Mouse (Mus musculus): ENCODE data around the gene Maco1. TPM values are rescaled to one million over a fixed set of nuclear protein-coding genes. Genes with fewer than 3 reads are reported as not detected.
"Not testable (repeated sequence)": the region's sequence is repeated elsewhere in the genome, so short reads cannot be mapped to it uniquely, and the experiment has no call there.

Gene Maco1
- polyA plus RNA-seq, 1 experiment = 9.2 TPM

- no peak for DNase-seq
- Histone ChIP-seq H3K4me1 (ENCODE audit: control insufficient read depth, insufficient read depth, low read length) (peaks cover 13% of the 10 kb centered on the region), H3K4me3 (replicated peaks; ENCODE audit: extremely low read depth, low read depth, low read length) (peak overlapping the region; percentile 49)
- no peak for TF ChIP-seq CTCF (IDR thresholded peaks at IDR 0.05; ENCODE audit: insufficient read depth, low read length)
- 16% methylated on average over 14 of the region's 14 CpGs for WGBS
Measured at GRCm38 (mm10) chr4:134851876-134852275, 1.3 kb downstream of the Maco1 start.

DNA sequence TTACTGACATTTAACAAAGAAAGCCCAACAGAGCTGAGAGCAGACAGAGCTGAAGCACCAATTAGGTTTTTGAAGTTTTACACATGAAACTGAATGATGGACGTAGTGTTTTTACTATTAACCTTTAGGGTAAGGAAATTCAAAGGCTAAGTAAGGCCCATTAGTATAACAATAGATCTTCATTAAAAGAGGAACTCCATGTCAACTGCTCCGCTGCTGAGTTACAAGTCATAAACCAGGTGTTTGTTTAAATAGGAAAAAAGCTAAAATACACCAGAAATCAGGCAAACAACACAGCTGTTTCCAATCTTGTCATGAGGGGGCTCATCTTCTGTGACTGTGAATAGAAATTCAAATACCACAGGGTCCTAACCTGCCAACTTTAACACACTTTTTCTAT is 1.9 kb downstream of the Maco1 start:
- WGBS = 65% methylated on average over 2 of the region's 2 CpGs
- H3K4me1 ChIP-seq (ENCODE audit: control insufficient read depth, insufficient read depth, low read length) = peaks cover 17% of the 10 kb centered on the region
- no peak for DNase-seq
- H3K4me3 ChIP-seq (replicated peaks; ENCODE audit: extremely low read depth, low read depth, low read length) = no peak overlapping the region
- no peak for TF ChIP-seq POLR2A (IDR thresholded peaks at IDR 0.05; ENCODE audit: borderline replicate concordance, extremely low read depth, low read depth, low read length)
- no peak for TF ChIP-seq CTCF (IDR thresholded peaks at IDR 0.05; ENCODE audit: insufficient read depth, low read length)

GRCm38 (mm10) chr4:134850551-134850950 is 2.6 kb downstream of the Maco1 start:
- no peak for TF ChIP-seq POLR2A (IDR thresholded peaks at IDR 0.05; ENCODE audit: borderline replicate concordance, extremely low read depth, low read depth, low read length)
- TF ChIP-seq CTCF (IDR thresholded peaks at IDR 0.05; ENCODE audit: insufficient read depth, low read length) = no peak
- H3K4me3 ChIP-seq (replicated peaks; ENCODE audit: extremely low read depth, low read depth, low read length) = no peak overlapping the region
- 64% methylated on average over 4 of the region's 4 CpGs for WGBS
- no peak for DNase-seq
- peaks cover 21% of the 10 kb centered on the region for H3K4me1 ChIP-seq (ENCODE audit: control insufficient read depth, insufficient read depth, low read length)

DNA sequence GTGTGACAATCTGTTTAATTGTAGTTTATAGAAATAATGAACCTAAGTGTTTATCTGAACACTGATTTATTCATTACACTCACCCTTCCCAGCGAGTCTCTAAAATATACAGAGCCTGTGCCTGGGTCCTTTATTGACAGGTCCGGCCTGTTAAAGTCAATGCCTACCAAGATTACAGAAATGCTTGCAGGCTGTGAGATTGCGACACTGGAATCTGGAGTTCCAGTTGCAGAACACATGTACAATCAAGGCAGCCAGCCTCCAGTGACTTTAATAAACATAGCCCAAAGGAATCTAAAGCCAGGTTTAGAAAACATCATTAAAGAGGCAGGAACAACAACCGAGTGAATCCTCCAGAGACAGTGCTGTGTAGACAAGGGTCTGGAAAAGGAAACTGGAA is 5.6 kb downstream of the Maco1 start:
- Histone ChIP-seq H3K4me3 (replicated peaks; ENCODE audit: extremely low read depth, low read depth, low read length) (no peak overlapping the region), H3K4me1 (ENCODE audit: control insufficient read depth, insufficient read depth, low read length) (peaks cover 22% of the 10 kb centered on the region)
- no peak for DNase-seq
- TF ChIP-seq POLR2A (IDR thresholded peaks at IDR 0.05; ENCODE audit: borderline replicate concordance, extremely low read depth, low read depth, low read length) (no peak), CTCF (IDR thresholded peaks at IDR 0.05; ENCODE audit: insufficient read depth, low read length) (no peak)
- 42% methylated on average over 4 of the region's 4 CpGs for WGBS

- no peak for DNase-seq
- H3K4me1 ChIP-seq (ENCODE audit: control insufficient read depth, insufficient read depth, low read length) = peaks cover 21% of the 10 kb centered on the region
- 74% methylated on average over 4 of the region's 4 CpGs for WGBS
- TF ChIP-seq POLR2A (IDR thresholded peaks at IDR 0.05; ENCODE audit: borderline replicate concordance, extremely low read depth, low read depth, low read length) = no peak
- no peak for TF ChIP-seq CTCF (IDR thresholded peaks at IDR 0.05; ENCODE audit: insufficient read depth, low read length)
- H3K4me3 ChIP-seq (replicated peaks; ENCODE audit: extremely low read depth, low read depth, low read length) = no peak overlapping the region
Measured at GRCm38 (mm10) chr4:134843566-134843965, 9.6 kb downstream of the Maco1 start.

GRCm38 (mm10) chr4:134840231-134840630 is 12.9 kb downstream of the Maco1 start:
- 84% methylated on average over 1 of the region's 1 CpGs for WGBS
- no peak for TF ChIP-seq POLR2A (IDR thresholded peaks at IDR 0.05; ENCODE audit: borderline replicate concordance, extremely low read depth, low read depth, low read length)
- no peak overlapping the region for H3K4me3 ChIP-seq (replicated peaks; ENCODE audit: extremely low read depth, low read depth, low read length)
- DNase-seq = no peak
- peaks cover 4% of the 10 kb centered on the region; the same call in 1 of the 2 replicates for H3K4me1 ChIP-seq (ENCODE audit: control insufficient read depth, insufficient read depth, low read length)

DNA sequence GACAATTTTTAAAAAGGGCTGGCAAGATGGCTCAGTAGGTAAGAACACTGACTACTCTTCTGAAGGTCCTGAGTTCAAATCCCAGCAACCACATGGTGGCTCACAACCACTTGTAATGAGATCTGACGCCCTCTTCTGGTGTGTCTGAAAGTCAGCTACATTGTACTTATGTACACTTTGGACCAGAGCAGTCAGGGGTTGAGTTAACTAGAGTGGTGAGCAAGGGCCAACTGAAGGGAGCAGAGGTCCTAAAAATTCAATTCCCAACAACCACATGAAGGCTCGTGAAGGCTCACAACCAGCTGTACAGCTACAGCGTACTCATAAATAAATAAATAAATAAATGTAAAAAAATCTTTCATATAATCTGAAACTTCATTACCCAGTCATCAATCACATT is 14.4 kb downstream of the Maco1 start:
- H3K4me1 ChIP-seq (ENCODE audit: control insufficient read depth, insufficient read depth, low read length); DNase-seq; H3K4me3 ChIP-seq (replicated peaks; ENCODE audit: extremely low read depth, low read depth, low read length): not testable (repeated sequence)
- 80% methylated on average over 3 of the region's 3 CpGs for WGBS

GRCm38 (mm10) chr4:134838221-134838620 is 14.9 kb downstream of the Maco1 start:
- Histone ChIP-seq H3K4me1 (ENCODE audit: control insufficient read depth, insufficient read depth, low read length) (peaks cover 4% of the 10 kb centered on the region; the same call in 1 of the 2 replicates), H3K4me3 (replicated peaks; ENCODE audit: extremely low read depth, low read depth, low read length) (no peak overlapping the region)
- no peak for DNase-seq
- TF ChIP-seq POLR2A (IDR thresholded peaks at IDR 0.05; ENCODE audit: borderline replicate concordance, extremely low read depth, low read depth, low read length) (no peak), CTCF (IDR thresholded peaks at IDR 0.05; ENCODE audit: insufficient read depth, low read length) (no peak)
- WGBS = 38% methylated on average over 1 of the region's 1 CpGs

DNA sequence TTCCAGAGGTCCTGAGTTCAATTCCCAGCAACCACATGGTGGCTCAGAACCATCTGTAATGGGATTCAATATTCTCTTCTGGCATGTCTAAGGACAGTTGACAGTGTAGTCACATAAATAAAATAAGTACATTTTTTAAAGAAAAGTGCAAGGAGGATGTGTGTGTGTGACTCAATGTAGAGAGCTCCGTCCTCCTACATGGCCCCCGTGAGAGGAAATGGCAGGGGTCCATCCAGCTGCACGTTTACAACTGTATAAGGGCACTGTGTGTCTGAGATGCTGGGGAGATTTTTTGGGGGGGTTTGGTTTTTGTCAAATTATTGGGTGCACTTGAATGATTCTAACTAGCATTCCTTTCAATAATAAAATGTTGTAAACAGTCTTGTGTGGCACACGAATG is 17.7 kb downstream of the Maco1 start:
- no peak overlapping the region for H3K4me3 ChIP-seq (replicated peaks; ENCODE audit: extremely low read depth, low read depth, low read length)
- peaks cover 4% of the 10 kb centered on the region; the same call in 1 of the 2 replicates for H3K4me1 ChIP-seq (ENCODE audit: control insufficient read depth, insufficient read depth, low read length)
- WGBS = 80% methylated on average over 4 of the region's 4 CpGs
- TF ChIP-seq CTCF (IDR thresholded peaks at IDR 0.05; ENCODE audit: insufficient read depth, low read length) = no peak
- no peak for TF ChIP-seq POLR2A (IDR thresholded peaks at IDR 0.05; ENCODE audit: borderline replicate concordance, extremely low read depth, low read depth, low read length)
- no peak for DNase-seq

- no peak for TF ChIP-seq POLR2A (IDR thresholded peaks at IDR 0.05; ENCODE audit: borderline replicate concordance, extremely low read depth, low read depth, low read length)
- TF ChIP-seq CTCF (IDR thresholded peaks at IDR 0.05; ENCODE audit: insufficient read depth, low read length) = no peak
- Histone ChIP-seq H3K4me1 (ENCODE audit: control insufficient read depth, insufficient read depth, low read length) (no peaks in the 10 kb centered on the region; the same call in 1 of the 2 replicates), H3K4me3 (replicated peaks; ENCODE audit: extremely low read depth, low read depth, low read length) (no peak overlapping the region)
- 90% methylated on average over 3 of the region's 3 CpGs for WGBS
- DNase-seq = no peak
Measured at GRCm38 (mm10) chr4:134831934-134832333, 21.2 kb downstream of the Maco1 start.

- Histone ChIP-seq H3K4me1 (ENCODE audit: control insufficient read depth, insufficient read depth, low read length) (no peaks in the 10 kb centered on the region; the same call in 1 of the 2 replicates), H3K4me3 (replicated peaks; ENCODE audit: extremely low read depth, low read depth, low read length) (no peak overlapping the region)
- 66% methylated on average over 11 of the region's 11 CpGs for WGBS
- DNase-seq = peak; percentile 32
- TF ChIP-seq POLR2A (IDR thresholded peaks at IDR 0.05; ENCODE audit: borderline replicate concordance, extremely low read depth, low read depth, low read length) (no peak), CTCF (IDR thresholded peaks at IDR 0.05; ENCODE audit: insufficient read depth, low read length) (0 out of 2 replicates have a peak, but pooled peaks have one; percentile 0)
Measured at GRCm38 (mm10) chr4:134827806-134828205, 25.3 kb downstream of the Maco1 start.

Measured in lung, adult 2 months (tissue).